Mouse (Mus musculus) cortical plate, adult 2 months (tissue): ENCODE measurements around the gene Aldh3a2.

Experiments
- CTCF ChIP-seq: fragments of 200-500 bp; IDR thresholded peaks from 2 replicates; pipeline ENCODE4 v1.5.1; 2011; ENCODE audit warnings: mild to moderate bottlenecking, control low read depth, low read length; ENCODE audit not compliant: insufficient read depth; ENCODE audit errors: extremely low read depth
- POLR2A ChIP-seq: fragments of 200-500 bp; IDR thresholded peaks from 2 replicates; pipeline ENCODE4 v1.6.1; 2011; ENCODE audit warnings: mild to moderate bottlenecking, low read length, control low read depth; ENCODE audit not compliant: insufficient read depth; ENCODE audit errors: extremely low read depth

DNA sequence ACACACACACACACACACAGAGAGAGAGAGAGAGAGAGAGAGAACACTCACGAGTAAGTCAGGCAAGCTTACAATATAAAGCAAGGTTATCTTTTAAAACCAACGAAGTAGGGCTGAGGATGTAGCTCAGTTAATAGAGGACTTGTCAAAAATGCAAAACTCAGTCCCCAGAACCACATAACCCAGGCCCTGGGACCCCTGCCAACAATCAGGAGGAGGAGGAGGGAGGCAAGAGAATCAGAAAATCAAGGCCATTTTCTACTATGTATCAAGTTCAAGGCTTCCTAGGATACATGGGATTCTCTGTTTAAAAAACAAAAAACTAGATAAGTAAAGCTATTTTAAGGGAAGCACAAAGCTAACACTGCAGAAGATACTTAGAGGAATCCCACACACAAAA lies 49.6 kb upstream of the Aldh3a2 start:
- no peak for TF ChIP-seq CTCF
- TF ChIP-seq POLR2A: no peak
